Mouse (Mus musculus): ENCODE measurements around the gene Vav2. TPM values are rescaled to one million over a fixed set of nuclear protein-coding genes. Genes with fewer than 3 reads are reported as not detected.

The Vav2 gene
- 10.5 TPM for polyA plus RNA-seq (2014; fragmentation: Illumina TruSeq; extraction: RNeasy Lipid Tissue Mini Kit (QIAGEN cat#74804); ENCODE audit: low replicate concordance)

DNA sequence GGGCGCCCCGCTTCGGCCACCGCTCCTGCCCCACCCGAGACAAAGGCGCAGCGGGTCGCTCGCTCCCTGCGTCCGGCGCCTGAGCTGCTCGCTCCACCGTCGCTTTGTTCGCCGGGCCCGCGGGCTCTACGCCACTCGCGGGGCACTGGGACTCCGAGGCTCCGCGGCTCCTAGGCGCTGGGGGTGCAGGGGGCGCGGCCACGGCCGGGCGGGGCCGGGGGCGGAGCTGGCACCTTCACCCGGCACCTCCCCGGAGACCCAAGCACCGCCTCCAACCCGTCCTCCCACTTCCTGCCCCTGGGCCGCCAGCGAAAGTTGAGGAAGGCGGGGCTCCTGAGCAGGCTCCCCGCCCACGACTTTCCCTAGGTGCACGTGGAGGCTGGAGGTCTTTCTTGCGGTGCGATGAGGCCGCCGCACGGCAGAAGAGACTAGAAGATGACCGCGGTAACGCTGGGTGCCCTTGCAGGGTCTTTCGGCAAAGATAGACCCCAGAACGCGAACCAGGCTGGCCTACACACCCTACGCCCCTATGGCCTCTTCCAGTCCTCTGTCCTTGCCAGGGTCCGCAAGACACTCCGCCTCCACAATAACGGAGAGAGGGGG lies at the start of gene Vav2:
Gene Vav2 (minus strand): TSS at position 179 of the 603 bp plus-strand sequence.

DNA sequence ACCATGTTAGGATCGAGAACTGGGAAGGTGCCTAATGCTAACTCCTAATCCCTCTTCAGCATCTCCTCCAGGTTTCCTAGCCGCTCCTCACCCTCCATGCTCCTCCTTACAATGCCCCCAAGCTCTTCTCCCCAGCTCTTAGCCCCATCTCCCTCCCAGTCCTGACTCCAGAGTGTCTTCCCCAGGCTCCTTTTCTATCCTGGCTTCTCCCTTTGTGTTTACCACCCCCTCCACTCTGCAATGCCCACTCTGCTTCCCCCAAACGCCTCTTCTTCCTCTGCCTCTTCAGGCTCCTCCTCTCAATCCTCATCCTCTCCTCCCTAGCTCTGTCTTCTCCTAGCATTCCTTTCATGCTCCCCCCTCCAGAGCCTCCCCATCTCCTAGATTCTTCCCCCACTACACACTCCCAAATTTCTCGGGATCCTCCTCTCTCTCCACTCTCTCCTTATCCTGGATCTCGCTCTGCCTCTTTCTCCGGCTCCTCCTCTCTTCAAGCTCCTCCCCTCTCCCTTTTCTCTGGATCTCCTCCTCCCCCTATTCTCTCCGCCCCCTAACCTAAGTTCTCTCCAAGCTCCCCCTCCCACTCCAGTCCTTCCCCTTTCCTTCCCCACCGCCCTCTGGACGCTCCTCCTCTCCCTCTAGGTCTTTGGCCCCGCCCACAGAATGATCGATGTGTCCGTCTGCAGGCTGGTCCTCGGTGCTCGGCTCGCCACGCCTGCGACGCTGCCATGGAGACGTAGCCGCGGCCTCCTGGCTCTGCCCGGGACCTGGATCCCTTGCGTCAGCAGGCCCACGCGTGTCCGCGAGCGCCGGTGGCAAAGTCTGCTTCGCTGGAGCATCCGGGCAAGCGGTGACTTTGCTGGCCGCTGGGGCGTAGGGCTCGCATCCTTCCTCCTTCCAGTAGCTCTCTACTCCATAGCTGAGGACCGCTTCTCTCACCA lies 15.2 kb upstream of the Vav2 start, which contains the start of gene Brd3os:
Gene Brd3os (plus strand): TSS at position 558 of the 941 bp plus-strand sequence.

DNA sequence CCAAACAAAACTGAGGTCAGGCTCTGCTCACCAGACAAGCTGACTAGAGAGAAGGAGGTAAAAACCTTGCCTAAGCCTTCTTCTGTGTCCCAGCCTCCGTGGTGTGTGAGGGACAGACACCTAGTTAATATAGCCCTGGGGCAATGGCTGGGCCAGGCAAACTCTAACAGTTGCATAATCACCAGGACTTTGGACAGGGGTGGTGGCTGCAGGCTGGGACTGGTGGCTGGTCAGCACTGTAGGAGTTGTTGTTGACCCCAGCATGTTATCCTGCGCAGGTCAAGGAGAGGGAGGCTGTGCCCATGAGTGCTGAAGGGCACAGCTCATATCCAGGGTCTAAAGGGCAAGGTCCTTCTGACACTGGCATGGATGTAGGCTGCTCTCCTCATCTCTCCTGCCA lies 178.6 kb downstream of the Vav2 start, which contains the start of gene Sardh:
Gene Sardh (minus strand): TSS at position 127 of the 400 bp plus-strand sequence.

Other genes with a start within 250 kb of the Vav2 start
- gene Sardh, start 178.7 kb downstream of the Vav2 start, polyA plus RNA-seq (2014; fragmentation: Illumina TruSeq; extraction: RNeasy Lipid Tissue Mini Kit (QIAGEN cat#74804); ENCODE audit: low replicate concordance), result 0.67 TPM
- gene Brd3os, start 15.3 kb upstream of the Vav2 start, polyA plus RNA-seq (2014; fragmentation: Illumina TruSeq; extraction: RNeasy Lipid Tissue Mini Kit (QIAGEN cat#74804); ENCODE audit: low replicate concordance), result not detected
- gene Brd3, start 80.6 kb upstream of the Vav2 start, polyA plus RNA-seq (2014; fragmentation: Illumina TruSeq; extraction: RNeasy Lipid Tissue Mini Kit (QIAGEN cat#74804); ENCODE audit: low replicate concordance), result 15.9 TPM
- 8.4 TPM for gene Wdr5, start 88.1 kb upstream of the Vav2 start, polyA plus RNA-seq (2014; fragmentation: Illumina TruSeq; extraction: RNeasy Lipid Tissue Mini Kit (QIAGEN cat#74804); ENCODE audit: low replicate concordance)
- gene Rxra, start 249.4 kb upstream of the Vav2 start, polyA plus RNA-seq (2014; fragmentation: Illumina TruSeq; extraction: RNeasy Lipid Tissue Mini Kit (QIAGEN cat#74804); ENCODE audit: low replicate concordance), result 5.6 TPM